Mouse (Mus musculus) midbrain, embryonic 14.5 days (tissue): Measurements from ENCODE around the gene Slc7a10. TPM values are rescaled to one million over a fixed set of nuclear protein-coding genes. Genes with fewer than 3 reads are reported as not detected.

Source experiments
- ATAC-seq: fragments of 200-750 bp; cut with Nextera tagmentation; 2 replicates; pipeline ENCODE4 v1.8.0; 2017; ENCODE audit warnings: moderate number of reproducible peaks, moderate library complexity; ENCODE audit not compliant: low FRiP score, low TSS enrichment
- DNase-seq: peaks from one replicate; pipeline ENCODE4 v3.0.0-alpha.2; 2015
- H3K27ac ChIP-seq: fragments of 300-500 bp; sonication (generic); replicated peaks from 2 replicates; pipeline ENCODE4 v1.5.1; 2014; ENCODE audit warnings: mild to moderate bottlenecking, low read depth, low read length, moderate library complexity
- H3K27me3 ChIP-seq: fragments of 300-500 bp; sonication (generic); 2 replicates; pipeline ENCODE4 v1.6.1; 2014; ENCODE audit warnings: low read length, control low read depth, mixed read lengths; ENCODE audit not compliant: control insufficient read depth, insufficient read depth
- H3K36me3 ChIP-seq: fragments of 300-500 bp; sonication (generic); 2 replicates; pipeline ENCODE4 v1.6.1; 2014; ENCODE audit warnings: low read length, control low read depth; ENCODE audit not compliant: control insufficient read depth, insufficient read depth
- H3K4me1 ChIP-seq: fragments of 300-500 bp; sonication (generic); 2 replicates; pipeline ENCODE4 v1.6.1; 2014; ENCODE audit warnings: mild to moderate bottlenecking, antibody characterized with exemption, low read length, control low read depth; ENCODE audit not compliant: control insufficient read depth, insufficient read depth
- H3K4me2 ChIP-seq: fragments of 300-500 bp; sonication (generic); 2 replicates; pipeline ENCODE4 v1.6.1; 2014; ENCODE audit warnings: mild to moderate bottlenecking, low read length, moderate library complexity
- H3K4me3 ChIP-seq: fragments of 300-500 bp; sonication (generic); replicated peaks from 2 replicates; pipeline ENCODE4 v1.5.1; 2014; ENCODE audit warnings: low read depth, low read length
- H3K9ac ChIP-seq: fragments of 300-500 bp; sonication (generic); replicated peaks from 2 replicates; pipeline ENCODE4 v1.6.1; 2014; ENCODE audit warnings: mild to moderate bottlenecking, low read length, moderate library complexity
- H3K9me3 ChIP-seq: fragments of 300-500 bp; sonication (generic); 2 replicates; pipeline ENCODE4 v1.6.1; 2016; ENCODE audit warnings: low read length, control low read depth, mixed read lengths; ENCODE audit not compliant: control insufficient read depth
- WGBS: fragments of 180-500 bp; shearing (Covaris S2); extraction: QIAGEN DNeasy Blood & Tissue Kit; methylation state at CpG from one replicate; pipeline ENCODE4 v1.1.7; 2014; 5-methylcytosine and 5-hydroxymethylcytosine counted together
- polyA plus RNA-seq: library from polyadenylated mRNA; unstranded; fragments of >200 nt; fragmentation: Nextera tagmentation; extraction: Ambion mirVana; gene quantifications from 2 replicates; pipeline ENCODE4 v1.2.1, GENCODE M21; 2014

Slc7a10 gene
- polyA plus RNA-seq, 1 experiment from 2014 or later: 6.5 TPM

DNA sequence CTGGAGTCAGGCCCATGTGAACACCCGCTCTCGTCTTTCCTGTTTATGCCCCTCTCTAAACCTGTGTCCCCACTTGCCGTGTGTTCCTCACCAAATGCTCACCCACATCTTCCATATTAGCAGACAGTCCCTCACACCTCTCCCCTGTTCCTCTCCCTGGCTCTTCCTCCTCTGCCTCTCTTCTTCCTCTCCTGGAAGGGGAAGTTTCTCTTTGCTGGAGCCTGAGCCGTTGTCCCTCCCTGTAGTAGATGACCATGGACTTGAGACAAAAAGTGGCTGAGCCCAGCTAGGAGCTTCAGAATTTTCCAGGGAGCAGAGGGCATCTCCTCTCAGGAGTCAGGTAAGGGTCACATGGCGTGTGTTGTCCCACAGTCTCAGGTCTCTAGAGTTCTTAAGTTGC, 19.2 kb upstream of the Slc7a10 start:
- no peaks in the 10 kb centered on the region for H3K36me3 ChIP-seq
- no peaks in the 10 kb centered on the region for H3K27me3 ChIP-seq
- H3K9ac ChIP-seq: no peak overlapping the region
- H3K4me1 ChIP-seq: 0 out of 2 replicates have a peak, but pooled peaks cover 2% of the 10 kb centered on the region
- no peak overlapping the region for H3K27ac ChIP-seq
- ATAC-seq (no peak), DNase-seq (no peak)
- H3K9me3 ChIP-seq: no peaks in the 10 kb centered on the region
- H3K4me2 ChIP-seq: no peak overlapping the region
- no peak overlapping the region for H3K4me3 ChIP-seq
- 88% methylated on average over 5 of the region's 5 CpGs for WGBS

DNA sequence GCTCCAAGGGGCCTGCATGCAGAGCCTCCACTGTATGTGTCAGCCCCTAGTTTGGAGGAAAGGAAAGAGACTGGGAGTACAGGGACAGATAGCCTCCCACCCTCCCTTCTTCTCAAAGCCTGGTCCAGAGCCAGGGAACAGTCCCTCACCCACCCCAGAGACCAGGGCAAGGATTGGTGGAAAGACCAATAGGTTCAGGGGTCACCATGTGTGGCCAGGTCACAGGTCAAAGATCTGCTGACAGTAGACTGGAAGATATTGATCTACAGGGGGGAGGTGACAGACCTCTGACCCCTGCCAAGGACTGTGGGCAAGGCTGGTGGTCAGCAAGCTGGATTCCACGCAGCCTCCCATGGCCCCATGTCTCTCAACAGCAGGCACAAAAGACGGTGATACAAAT, 18.3 kb upstream of the Slc7a10 start:
- ATAC-seq (no peak), DNase-seq (no peak)
- 73% methylated on average over 2 of the region's 2 CpGs for WGBS
- Histone ChIP-seq H3K27me3 (no peaks in the 10 kb centered on the region), H3K36me3 (no peaks in the 10 kb centered on the region), H3K4me2 (no peak overlapping the region), H3K9ac (no peak overlapping the region), H3K4me3 (no peak overlapping the region), H3K27ac (no peak overlapping the region), H3K4me1 (0 out of 2 replicates have a peak, but pooled peaks cover 2% of the 10 kb centered on the region), H3K9me3 (no peaks in the 10 kb centered on the region)

DNA sequence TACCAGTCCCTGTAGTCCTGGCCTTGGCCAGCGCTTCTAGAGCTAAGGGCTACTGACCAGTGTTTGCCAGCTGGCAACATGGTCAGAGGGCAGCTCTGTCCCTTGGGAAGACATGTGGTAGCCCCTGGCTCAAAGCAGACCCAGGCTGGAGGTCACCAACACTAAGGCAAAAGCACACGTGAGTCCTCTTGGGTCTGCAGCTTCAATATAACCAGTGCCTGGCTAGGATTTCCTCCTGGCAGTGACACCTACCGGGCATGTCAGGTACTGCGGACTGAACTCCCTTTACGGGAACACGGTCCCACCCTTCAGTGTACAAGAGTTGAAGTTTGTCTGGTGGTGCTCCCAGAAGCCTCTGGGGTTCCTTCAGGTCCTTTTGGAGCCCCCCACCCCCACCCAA, 16.8 kb upstream of the Slc7a10 start:
- ATAC-seq: 0 out of 2 replicates have a peak, but pooled peaks have one; percentile 5
- Histone ChIP-seq H3K9ac (no peak overlapping the region), H3K36me3 (no peaks in the 10 kb centered on the region), H3K27ac (no peak overlapping the region), H3K4me2 (no peak overlapping the region), H3K27me3 (no peaks in the 10 kb centered on the region), H3K9me3 (no peaks in the 10 kb centered on the region), H3K4me3 (no peak overlapping the region), H3K4me1 (0 out of 2 replicates have a peak, but pooled peaks cover 2% of the 10 kb centered on the region)
- WGBS: 13% methylated on average over 6 of the region's 6 CpGs
- peak; percentile 92 for DNase-seq

DNA sequence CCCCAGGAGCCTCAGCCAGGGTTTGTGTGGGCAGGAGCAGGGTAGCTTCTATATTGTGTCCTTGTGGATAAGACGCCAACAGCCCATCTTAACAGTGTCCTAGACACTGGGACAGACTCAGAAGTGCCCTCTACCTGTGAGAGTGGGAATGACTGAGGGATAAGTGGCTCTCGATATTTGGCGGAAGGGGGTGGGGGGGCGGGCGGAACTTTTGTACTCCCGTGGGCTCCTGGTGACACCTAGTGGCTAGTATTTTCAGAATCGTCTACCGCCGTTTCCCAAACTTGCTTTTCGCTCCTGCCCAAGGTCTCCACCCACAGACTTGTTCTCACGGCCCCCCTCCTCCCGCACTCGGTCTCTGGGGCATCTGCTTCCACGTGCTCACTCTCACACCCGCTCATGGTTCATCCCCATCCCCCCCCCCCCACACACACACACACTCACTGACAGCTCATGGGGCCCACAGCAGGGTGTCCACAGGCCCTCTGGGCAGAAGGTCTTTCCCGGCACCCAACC, 14.3 kb upstream of the Slc7a10 start:
- Histone ChIP-seq H3K4me2 (peak overlapping the region; percentile 28; the same call in 1 of the 2 replicates), H3K4me3 (no peak overlapping the region), H3K9ac (no peak overlapping the region), H3K27ac (no peak overlapping the region), H3K27me3 (no peaks in the 10 kb centered on the region), H3K4me1 (0 out of 2 replicates have a peak, but pooled peaks cover 2% of the 10 kb centered on the region), H3K9me3 (no peaks in the 10 kb centered on the region), H3K36me3 (no peaks in the 10 kb centered on the region)
- 4% methylated on average over 16 of the region's 16 CpGs for WGBS
- ATAC-seq: peak; percentile 74
- peak; percentile 93 for DNase-seq

DNA sequence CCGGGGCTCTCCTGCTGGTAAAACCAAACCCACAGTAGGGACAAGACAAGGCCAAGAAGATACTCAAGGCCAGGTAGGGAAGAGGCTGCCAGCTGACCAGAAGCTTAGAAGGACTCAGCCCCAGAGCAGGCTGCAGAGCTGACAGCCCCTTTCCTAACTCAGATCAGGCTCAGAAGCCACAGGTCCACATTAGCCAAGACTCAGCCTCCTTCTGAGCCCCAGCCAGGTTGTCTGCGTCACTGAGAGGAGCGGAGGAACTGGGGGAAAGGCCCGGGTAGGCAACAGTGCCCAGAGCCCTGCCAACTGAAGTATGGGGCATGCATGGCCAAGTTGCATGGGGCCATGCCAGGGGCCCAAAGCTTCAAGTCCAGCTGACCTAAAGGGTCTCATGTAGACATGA, 13.7 kb upstream of the Slc7a10 start:
- H3K36me3 ChIP-seq: no peaks in the 10 kb centered on the region
- H3K9ac ChIP-seq: no peak overlapping the region
- ATAC-seq (no peak), DNase-seq (no peak)
- no peak overlapping the region for H3K4me3 ChIP-seq
- H3K4me1 ChIP-seq: 0 out of 2 replicates have a peak, but pooled peaks cover 2% of the 10 kb centered on the region
- WGBS: 76% methylated on average over 4 of the region's 4 CpGs
- no peaks in the 10 kb centered on the region for H3K27me3 ChIP-seq
- no peaks in the 10 kb centered on the region for H3K9me3 ChIP-seq
- H3K4me2 ChIP-seq: no peak overlapping the region
- no peak overlapping the region for H3K27ac ChIP-seq

DNA sequence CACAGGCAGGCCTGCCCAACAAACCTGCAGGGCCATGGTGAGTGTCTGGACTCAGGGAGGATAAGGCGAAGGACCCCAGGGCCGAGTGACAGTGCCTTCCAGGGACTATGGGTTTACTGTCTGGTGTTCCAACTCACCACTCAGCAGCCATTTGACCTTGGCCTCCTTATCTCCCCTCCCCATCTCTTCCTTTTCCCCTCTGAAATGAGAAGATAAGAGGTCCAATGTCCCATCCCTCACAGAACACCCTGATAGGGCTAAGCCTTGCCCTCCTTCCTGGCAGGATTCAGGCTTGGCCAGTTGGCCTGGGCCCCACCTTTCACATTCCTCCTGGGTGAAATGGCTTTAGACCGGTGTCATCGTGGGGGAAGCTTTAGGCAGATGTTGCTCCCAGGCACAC, 10.7 kb upstream of the Slc7a10 start:
- ATAC-seq (no peak), DNase-seq (no peak)
- H3K9ac ChIP-seq: no peak overlapping the region
- H3K4me3 ChIP-seq: no peak overlapping the region
- H3K4me2 ChIP-seq: no peak overlapping the region
- H3K9me3 ChIP-seq: no peaks in the 10 kb centered on the region
- 84% methylated on average over 4 of the region's 4 CpGs for WGBS
- H3K4me1 ChIP-seq: 0 out of 2 replicates have a peak, but pooled peaks cover 2% of the 10 kb centered on the region
- H3K27ac ChIP-seq: no peak overlapping the region
- H3K36me3 ChIP-seq: no peaks in the 10 kb centered on the region
- no peaks in the 10 kb centered on the region for H3K27me3 ChIP-seq

DNA sequence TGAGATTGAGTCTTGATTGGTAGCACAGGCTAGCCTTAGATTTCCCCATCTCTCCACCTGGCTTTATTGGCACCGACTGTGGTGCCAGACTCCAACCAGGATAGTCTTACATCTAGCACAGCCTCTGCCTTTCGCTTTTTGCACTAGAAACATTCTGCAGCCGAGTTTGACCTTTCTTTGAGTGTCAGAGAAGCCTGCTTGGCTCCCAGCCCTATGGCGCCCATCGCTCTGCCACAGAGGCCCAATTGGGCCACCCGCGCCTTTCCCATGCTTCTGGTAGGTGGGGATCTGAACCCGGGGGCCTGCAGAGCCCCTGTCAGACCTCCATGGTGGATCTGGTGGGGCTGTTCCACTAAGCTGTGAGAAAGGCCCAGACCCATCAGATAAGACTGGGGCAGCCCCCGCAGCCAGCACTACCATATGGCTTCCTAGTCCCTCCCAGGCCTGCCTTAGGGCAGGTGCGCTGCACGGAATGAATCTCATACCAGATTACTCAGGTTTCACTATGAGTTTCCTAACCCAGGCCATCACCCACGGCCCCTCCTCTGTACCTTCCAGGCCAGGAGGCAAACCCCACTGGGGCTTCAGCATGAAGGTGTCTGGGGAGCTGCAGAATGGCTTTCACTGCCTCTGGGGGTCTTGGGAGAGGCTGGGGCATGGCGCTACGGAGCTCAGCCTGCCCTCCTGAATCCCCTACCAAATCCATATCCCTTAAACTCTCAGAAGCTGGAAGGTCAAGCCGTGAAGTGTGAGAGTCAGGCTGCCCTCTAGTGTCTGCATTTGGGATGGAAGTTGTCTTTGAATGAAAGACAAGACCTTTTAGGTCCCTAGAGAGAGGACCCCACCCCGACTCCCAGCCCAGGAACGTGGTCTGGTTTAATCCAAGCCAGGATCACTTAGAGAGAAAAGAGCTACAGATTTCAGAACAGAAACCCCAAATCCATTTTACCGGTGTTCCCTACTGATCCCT, 9.5 kb upstream of the Slc7a10 start:
- H3K4me2 ChIP-seq: no peak overlapping the region
- H3K27ac ChIP-seq: no peak overlapping the region
- no peak overlapping the region for H3K9ac ChIP-seq
- DNase-seq: peak; percentile 75
- no peak overlapping the region for H3K4me3 ChIP-seq
- no peaks in the 10 kb centered on the region for H3K9me3 ChIP-seq
- H3K4me1 ChIP-seq: 0 out of 2 replicates have a peak, but pooled peaks cover under 1% of the 10 kb centered on the region
- no peak for ATAC-seq
- WGBS: 54% methylated on average over 18 of the region's 18 CpGs
- H3K27me3 ChIP-seq: no peaks in the 10 kb centered on the region
- no peaks in the 10 kb centered on the region for H3K36me3 ChIP-seq

DNA sequence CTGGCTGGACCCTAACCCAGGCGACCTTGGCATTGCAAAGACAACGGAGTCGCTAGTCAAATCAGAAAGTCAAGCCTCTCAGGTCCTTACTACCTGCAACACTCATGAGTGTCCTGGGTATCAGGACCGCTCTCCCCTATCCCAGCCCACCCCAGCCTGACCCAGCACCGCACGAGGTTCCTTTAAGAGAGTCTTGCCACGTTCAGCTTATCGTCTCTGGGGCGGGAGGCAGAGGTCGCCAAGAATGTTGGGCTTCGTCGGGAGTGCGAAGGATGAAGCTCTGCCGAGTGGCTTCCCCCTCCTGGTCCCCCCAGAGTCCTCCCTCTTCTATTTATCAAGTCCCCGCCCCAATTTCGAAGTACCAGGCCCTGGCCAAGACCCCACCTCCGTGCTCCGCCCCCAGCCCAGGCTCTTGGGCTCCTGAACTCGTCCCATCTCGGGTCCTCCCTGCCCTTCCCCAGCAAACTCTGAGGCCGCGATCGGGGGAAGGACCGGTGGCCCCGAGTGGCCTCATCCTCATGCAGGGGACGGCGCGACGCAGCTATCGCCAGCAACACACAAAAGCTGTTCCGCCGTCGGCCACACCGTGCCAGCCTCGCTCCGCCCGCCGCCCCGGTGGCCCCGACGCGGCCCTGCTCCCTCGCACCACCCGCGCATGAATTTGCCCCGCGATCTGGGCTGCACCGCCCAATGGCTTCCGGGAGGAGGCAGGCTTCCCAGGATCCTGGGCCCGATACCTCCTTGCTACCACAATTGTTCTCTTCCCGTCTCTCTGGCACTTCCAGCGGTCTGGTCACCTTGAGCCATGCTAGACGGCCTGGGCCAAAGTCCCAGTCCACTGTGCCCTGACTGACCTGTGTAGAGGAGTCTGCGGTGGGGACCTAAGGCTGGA, 1.1 kb upstream of the Slc7a10 start:
- peak overlapping the region; percentile 36 for H3K9ac ChIP-seq
- no peaks in the 10 kb centered on the region; the same call in 1 of the 2 replicates for H3K9me3 ChIP-seq
- H3K27me3 ChIP-seq: peaks cover 37% of the 10 kb centered on the region
- H3K4me2 ChIP-seq: peak overlapping the region; percentile 52
- peak; percentile 56 for DNase-seq
- peaks cover 10% of the 10 kb centered on the region; the same call in 1 of the 2 replicates for H3K4me1 ChIP-seq
- H3K4me3 ChIP-seq: peak overlapping the region; percentile 29
- ATAC-seq: peak; percentile 48
- WGBS: 1% methylated on average over 54 of the region's 54 CpGs
- H3K36me3 ChIP-seq: no peaks in the 10 kb centered on the region
- H3K27ac ChIP-seq: no peak overlapping the region
